Mouse (Mus musculus): ENCODE measurements around the gene Nudt16.

DNA sequence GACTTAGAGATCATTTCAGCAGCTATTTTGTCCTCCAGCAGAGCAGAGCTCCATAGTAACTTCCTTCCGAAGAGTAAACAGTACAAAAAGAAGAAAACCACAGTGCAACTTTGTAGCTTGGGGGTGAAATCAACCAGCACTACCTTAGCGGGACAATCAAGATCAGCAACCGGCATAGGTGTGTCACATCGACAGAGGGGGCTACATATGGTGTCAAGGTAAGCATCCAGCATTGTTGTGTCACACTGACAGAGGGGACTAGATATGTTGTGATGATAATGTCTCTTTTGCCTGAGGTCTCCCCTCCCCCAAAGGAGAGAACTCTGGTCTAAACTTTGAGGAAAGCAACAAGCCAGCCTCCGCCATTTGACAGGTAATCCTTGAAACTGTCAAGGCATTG is 2.9 kb upstream of the Nudt16 start:
- no peak for TF ChIP-seq POLR2A (IDR thresholded peaks at IDR 0.05; ENCODE audit: borderline replicate concordance, insufficient read depth, low read length)
- TF ChIP-seq CTCF (IDR thresholded peaks at IDR 0.05; ENCODE audit: borderline replicate concordance, insufficient read depth, low read depth, low read length), result no peak

All from cerebellum, adult 2 months (tissue).